Mouse (Mus musculus): ENCODE measurements around the gene Thbs3. TPM values are rescaled to one million over a fixed set of nuclear protein-coding genes. Genes with fewer than 3 reads are reported as not detected.
A peak's percentile ranks its signal among the peaks of the same experiment; 100 is the strongest.

Thbs3 gene
- polyA plus RNA-seq (2016; fragmentation: Nextera tagmentation; extraction: Ambion mirVana) = 42.6 and 46.2 TPM in 2 replicates

DNA sequence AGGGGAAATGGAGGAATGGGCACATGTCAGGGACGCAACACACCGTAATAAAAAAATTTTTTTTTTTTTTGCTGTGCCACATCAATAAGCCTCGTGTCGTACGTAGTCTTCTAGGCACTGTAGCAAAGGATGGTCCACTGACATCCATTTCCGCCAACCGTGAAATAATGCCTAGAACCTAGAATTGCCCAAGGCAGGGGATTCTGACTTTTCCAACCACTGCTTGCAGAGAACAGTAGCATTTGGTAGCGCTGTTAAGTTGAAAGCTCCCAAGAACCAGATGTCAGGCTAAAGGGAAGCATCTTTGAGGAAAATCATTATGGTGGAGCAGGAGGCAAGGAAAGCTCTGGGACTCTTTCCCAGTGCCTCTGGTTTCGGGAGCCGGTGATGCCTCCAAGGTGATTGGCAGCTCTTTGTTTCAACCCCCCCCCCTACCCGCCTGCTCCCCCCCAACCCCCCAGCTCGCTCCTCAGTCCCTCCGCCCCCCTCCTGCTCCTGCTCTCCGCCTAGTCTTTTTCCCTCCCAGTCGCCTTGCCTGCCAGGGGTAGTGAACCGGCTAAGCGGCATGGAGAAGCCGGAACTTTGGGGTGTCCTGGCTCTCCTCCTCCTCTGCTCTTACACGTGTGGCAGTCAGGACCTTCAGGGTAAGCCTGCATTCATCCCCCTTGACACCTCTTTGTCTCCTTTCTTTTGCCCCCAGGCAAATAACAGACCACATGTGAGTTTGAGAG lies at the start of gene Thbs3:
Gene Thbs3, plus strand, starts transcription at position 500 of the 731 bp plus-strand sequence.
- under 1% methylated on average over 19 of the region's 19 CpGs for WGBS

DNA sequence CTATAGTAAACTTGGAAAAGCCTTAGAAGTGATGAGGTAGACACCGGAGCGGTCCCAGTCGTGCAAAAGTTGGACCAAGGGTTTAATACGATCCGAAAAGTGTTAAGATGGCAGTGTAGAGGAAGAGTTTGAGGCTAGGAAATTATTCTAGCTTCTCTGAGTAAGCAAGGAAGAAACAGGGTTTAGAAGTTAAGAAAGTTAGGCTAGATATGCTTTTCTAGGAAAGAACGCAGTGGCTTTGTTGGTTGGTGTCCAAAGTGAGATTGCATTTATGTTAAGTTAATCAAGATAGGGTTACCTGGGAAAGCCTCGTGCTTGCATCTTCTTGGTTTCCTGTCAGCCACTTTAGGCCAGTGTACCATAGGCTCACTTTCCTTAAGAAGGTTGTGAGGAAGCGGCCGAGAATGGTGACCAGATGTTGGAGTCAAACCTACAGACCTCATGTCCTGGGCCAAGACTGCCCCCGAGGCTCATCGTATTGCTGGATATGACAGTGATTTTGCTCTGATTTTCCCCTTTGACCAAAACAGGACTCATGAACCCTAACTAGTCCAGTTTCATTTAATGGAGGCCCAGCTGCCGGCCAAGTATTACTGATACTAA lies 49.6 kb upstream of the Thbs3 start:
- Histone ChIP-seq H3K27me3 (no peaks in the 10 kb centered on the region), H3K27ac (peak overlapping the region; percentile 98), H3K9me3 (no peaks in the 10 kb centered on the region), H3K9ac (peak overlapping the region; percentile 98), H3K4me1 (peaks cover 12% of the 10 kb centered on the region), H3K36me3 (peaks cover 36% of the 10 kb centered on the region), H3K4me3 (peak overlapping the region; percentile 89), H3K4me2 (replicated peaks) (peak overlapping the region; percentile 76)
- WGBS = 14% methylated on average over 12 of the region's 12 CpGs
- no peak for ATAC-seq (ENCODE audit: insufficient number of reproducible peaks, insufficient read depth, low FRiP score, low TSS enrichment)

More for the DNA sequence above, at the start of gene Thbs3:
- H3K9me3 ChIP-seq = no peaks in the 10 kb centered on the region
- no peaks in the 10 kb centered on the region for H3K27me3 ChIP-seq
- peaks cover 19% of the 10 kb centered on the region for H3K4me1 ChIP-seq
- H3K9ac ChIP-seq = peak within 1 kb of the TSS; percentile 69
- H3K4me2 ChIP-seq (replicated peaks) = peak within 1 kb of the TSS; percentile 70
- H3K4me3 ChIP-seq = peak within 1 kb of the TSS; percentile 82
- peak within 1 kb of the TSS; percentile 97 for H3K27ac ChIP-seq
- peaks cover 12% of the 10 kb centered on the region for H3K36me3 ChIP-seq
- no peak for ATAC-seq (ENCODE audit: insufficient number of reproducible peaks, insufficient read depth, low FRiP score, low TSS enrichment)

DNA sequence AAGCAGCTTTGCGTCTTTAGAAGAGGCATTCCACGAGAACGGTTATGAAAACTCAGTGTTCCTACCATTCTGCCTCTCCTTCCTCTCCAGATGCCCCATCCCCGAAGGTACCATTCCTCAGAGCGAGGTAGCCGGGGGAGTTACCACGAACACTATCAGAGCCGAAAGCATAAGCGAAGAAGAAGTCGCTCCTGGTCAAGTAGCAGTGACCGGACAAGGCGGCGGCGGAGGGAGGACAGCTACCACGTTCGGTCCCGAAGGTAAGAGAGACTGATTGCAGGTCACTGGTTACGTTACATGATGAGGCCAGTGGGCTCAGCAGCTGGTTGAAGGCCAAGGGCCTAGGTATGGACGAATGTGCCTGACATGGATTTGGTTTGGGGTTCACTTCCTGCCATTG lies 48.0 kb upstream of the Thbs3 start:
- Histone ChIP-seq H3K27ac (no peak overlapping the region), H3K27me3 (no peaks in the 10 kb centered on the region), H3K4me1 (peaks cover 11% of the 10 kb centered on the region), H3K4me2 (replicated peaks) (no peak overlapping the region), H3K4me3 (no peak overlapping the region), H3K36me3 (peaks cover 50% of the 10 kb centered on the region), H3K9me3 (no peaks in the 10 kb centered on the region), H3K9ac (no peak overlapping the region)
- ATAC-seq (ENCODE audit: insufficient number of reproducible peaks, insufficient read depth, low FRiP score, low TSS enrichment) = no peak
- 92% methylated on average over 19 of the region's 19 CpGs for WGBS

DNA sequence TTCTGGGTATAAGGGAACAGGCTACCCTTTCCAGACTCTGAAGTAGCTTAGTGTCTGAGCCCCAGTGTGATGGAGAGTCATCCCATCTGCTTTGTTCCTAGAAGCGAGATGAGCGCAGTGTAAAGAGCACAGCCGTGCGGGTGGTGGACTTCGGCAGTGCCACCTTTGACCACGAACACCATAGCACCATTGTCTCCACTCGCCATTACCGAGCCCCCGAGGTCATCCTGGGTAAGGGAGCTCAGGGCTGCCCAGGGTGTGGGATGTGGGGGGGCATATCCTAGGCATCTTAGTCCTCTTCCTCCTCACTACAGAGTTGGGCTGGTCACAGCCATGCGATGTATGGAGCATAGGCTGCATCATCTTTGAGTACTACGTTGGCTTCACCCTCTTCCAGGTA lies 40.1 kb upstream of the Thbs3 start:
- H3K9ac ChIP-seq = no peak overlapping the region
- H3K27me3 ChIP-seq = no peaks in the 10 kb centered on the region
- no peak overlapping the region for H3K27ac ChIP-seq
- no peaks in the 10 kb centered on the region for H3K9me3 ChIP-seq
- peaks cover 74% of the 10 kb centered on the region for H3K36me3 ChIP-seq
- H3K4me1 ChIP-seq = peaks cover 10% of the 10 kb centered on the region
- H3K4me2 ChIP-seq (replicated peaks) = no peak overlapping the region
- H3K4me3 ChIP-seq = no peak overlapping the region
- WGBS = 94% methylated on average over 11 of the region's 11 CpGs
- no peak for ATAC-seq (ENCODE audit: insufficient number of reproducible peaks, insufficient read depth, low FRiP score, low TSS enrichment)

DNA sequence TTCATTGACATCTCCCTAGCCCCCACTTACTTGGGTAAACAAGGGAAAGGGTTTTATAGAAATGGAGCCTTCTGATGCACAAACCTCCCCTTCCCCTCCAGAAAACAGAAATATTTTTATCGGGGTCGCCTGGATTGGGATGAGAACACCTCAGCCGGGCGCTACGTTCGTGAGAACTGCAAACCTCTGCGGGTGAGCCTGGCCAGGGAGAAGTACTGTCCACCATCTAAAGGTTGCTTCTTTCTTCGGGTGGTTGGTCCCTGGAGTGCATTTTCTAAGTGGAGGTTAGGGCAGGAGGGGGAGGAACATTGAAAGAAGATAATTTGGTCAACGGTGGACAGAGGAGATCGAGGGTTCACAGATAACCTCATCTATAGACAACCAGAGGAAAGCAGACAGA lies 39.4 kb upstream of the Thbs3 start:
- no peak for ATAC-seq (ENCODE audit: insufficient number of reproducible peaks, insufficient read depth, low FRiP score, low TSS enrichment)

DNA sequence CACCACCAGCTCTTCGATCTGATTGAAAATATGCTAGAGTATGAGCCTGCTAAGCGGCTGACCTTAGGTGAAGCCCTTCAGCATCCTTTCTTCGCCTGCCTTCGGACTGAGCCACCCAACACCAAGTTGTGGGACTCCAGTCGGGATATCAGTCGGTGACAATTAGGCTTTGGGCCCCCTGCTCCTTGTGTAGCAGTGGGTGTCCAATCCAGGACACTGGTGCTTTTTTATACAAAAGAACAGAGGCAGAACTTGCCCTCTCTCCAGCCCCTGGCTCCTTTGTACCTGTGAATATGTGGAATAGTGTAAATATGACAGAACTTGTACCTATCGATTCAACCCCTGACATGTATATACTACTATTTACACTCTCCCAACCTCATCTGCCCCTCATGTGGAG lies 38.6 kb upstream of the Thbs3 start:
- H3K9me3 ChIP-seq = no peaks in the 10 kb centered on the region
- H3K36me3 ChIP-seq = peaks cover 74% of the 10 kb centered on the region
- H3K27me3 ChIP-seq = no peaks in the 10 kb centered on the region
- no peak overlapping the region for H3K4me2 ChIP-seq (replicated peaks)
- no peak overlapping the region for H3K4me3 ChIP-seq
- no peak overlapping the region for H3K27ac ChIP-seq
- no peak for ATAC-seq (ENCODE audit: insufficient number of reproducible peaks, insufficient read depth, low FRiP score, low TSS enrichment)
- H3K4me1 ChIP-seq = peaks cover 10% of the 10 kb centered on the region
- 88% methylated on average over 7 of the region's 7 CpGs for WGBS
- no peak overlapping the region for H3K9ac ChIP-seq

More for the DNA sequence above, 39.4 kb upstream of the Thbs3 start:
- Histone ChIP-seq H3K4me3 (no peak overlapping the region), H3K36me3 (peaks cover 73% of the 10 kb centered on the region), H3K27me3 (no peaks in the 10 kb centered on the region), H3K9ac (no peak overlapping the region), H3K27ac (no peak overlapping the region), H3K4me1 (peaks cover 10% of the 10 kb centered on the region), H3K4me2 (replicated peaks) (no peak overlapping the region), H3K9me3 (no peaks in the 10 kb centered on the region)
- 92% methylated on average over 10 of the region's 10 CpGs for WGBS

DNA sequence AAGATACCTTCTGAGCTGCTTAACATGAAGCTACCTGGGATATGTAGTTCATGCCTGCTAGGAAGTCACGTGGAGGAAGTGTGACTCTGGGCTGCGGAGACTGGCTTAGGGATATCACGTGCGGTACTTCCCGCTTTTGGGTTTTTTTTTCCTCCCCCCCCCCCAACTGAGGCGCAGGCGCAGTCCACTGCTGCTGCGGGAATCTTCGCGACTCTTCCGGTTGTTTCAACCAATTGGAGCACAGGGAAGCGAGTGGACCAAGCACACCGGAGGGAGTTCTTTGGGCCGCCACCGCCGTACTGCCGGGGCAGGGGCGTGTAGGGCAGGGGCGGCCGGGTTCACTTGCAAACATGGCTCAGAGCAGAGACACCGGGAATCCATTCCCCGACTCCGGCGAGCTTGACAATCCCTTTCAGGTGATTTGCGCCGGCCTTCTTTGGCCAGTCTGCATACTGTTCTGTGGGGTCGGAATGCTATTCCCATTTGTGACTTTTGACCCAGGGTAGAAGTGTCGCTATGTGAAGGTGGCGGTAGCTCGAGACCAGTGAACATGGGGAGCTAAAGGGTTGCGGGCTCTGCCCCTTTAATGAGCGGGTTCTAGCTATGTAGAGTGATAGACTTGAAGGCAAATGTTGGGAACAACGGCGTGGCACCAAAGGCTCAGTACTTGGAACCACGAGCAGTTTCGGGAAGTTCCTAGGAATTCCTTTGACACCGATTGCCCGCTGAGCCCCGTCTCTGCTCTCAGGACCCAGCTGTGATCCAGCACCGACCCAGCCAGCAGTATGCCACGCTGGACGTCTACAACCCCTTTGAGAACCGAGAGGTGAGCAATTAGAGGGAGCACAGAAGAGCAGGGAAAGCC lies 37.5 kb upstream of the Thbs3 start, which contains the start of gene Scamp3:
Gene Scamp3, plus strand, starts transcription at position 232 of the 865 bp plus-strand sequence.
- Histone ChIP-seq H3K27ac (peak within 1 kb of the TSS; percentile 84), H3K4me3 (peak within 1 kb of the TSS; percentile 75), H3K9me3 (no peaks in the 10 kb centered on the region), H3K27me3 (no peaks in the 10 kb centered on the region), H3K36me3 (peaks cover 74% of the 10 kb centered on the region), H3K9ac (peak within 1 kb of the TSS; percentile 83), H3K4me1 (peaks cover 10% of the 10 kb centered on the region), H3K4me2 (replicated peaks) (peak within 1 kb of the TSS; percentile 87)
- ATAC-seq (ENCODE audit: insufficient number of reproducible peaks, insufficient read depth, low FRiP score, low TSS enrichment) = peak; percentile 94
- under 1% methylated on average over 43 of the region's 43 CpGs for WGBS

DNA sequence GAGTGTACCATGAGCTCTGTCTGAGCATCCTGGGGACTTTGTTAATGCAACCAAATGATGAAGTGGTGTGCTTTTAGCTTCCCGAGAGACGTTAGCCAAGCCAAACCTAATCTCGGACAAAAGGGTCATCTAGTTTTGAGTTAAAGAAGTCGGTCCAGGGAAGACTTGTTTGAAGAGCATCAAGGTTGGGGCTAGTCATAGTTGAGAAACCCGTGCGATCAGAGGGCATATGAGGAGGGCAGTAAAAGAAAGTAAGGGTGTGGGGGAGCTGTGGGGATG lies 36.9 kb upstream of the Thbs3 start:
- Histone ChIP-seq H3K4me1 (peaks cover 10% of the 10 kb centered on the region), H3K4me2 (replicated peaks) (peak overlapping the region; percentile 87), H3K27ac (peak overlapping the region; percentile 84), H3K36me3 (peaks cover 69% of the 10 kb centered on the region), H3K9ac (peak overlapping the region; percentile 83), H3K4me3 (peak overlapping the region; percentile 75), H3K9me3 (no peaks in the 10 kb centered on the region), H3K27me3 (no peaks in the 10 kb centered on the region)
- WGBS = 8% methylated on average over 6 of the region's 6 CpGs
- no peak for ATAC-seq (ENCODE audit: insufficient number of reproducible peaks, insufficient read depth, low FRiP score, low TSS enrichment)

DNA sequence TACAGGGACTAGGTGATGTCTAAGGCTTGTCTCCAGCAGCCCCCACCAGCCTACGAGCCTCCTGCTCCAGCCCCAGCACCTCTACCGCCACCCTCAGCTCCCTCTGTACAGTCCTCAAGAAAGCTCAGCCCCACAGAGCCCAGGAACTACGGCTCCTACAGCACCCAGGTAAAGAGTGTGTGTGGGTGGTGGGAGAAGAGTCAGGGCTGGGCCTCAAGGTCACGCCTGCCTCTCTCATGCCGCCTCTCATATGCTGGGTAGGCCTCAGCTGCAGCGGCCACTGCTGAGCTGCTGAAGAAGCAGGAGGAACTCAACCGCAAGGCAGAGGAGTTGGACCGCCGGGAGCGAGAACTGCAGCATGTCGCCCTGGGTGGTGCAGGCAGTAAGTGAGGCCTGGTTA lies 35.9 kb upstream of the Thbs3 start:
- H3K4me2 ChIP-seq (replicated peaks) = no peak overlapping the region; the same call in 1 of the 2 replicates
- H3K27ac ChIP-seq = no peak overlapping the region
- no peak overlapping the region for H3K9ac ChIP-seq
- H3K4me1 ChIP-seq = peaks cover 17% of the 10 kb centered on the region
- H3K9me3 ChIP-seq = no peaks in the 10 kb centered on the region
- no peaks in the 10 kb centered on the region for H3K27me3 ChIP-seq
- peaks cover 59% of the 10 kb centered on the region for H3K36me3 ChIP-seq
- 91% methylated on average over 11 of the region's 11 CpGs for WGBS
- ATAC-seq (ENCODE audit: insufficient number of reproducible peaks, insufficient read depth, low FRiP score, low TSS enrichment) = no peak
- H3K4me3 ChIP-seq = no peak overlapping the region

DNA sequence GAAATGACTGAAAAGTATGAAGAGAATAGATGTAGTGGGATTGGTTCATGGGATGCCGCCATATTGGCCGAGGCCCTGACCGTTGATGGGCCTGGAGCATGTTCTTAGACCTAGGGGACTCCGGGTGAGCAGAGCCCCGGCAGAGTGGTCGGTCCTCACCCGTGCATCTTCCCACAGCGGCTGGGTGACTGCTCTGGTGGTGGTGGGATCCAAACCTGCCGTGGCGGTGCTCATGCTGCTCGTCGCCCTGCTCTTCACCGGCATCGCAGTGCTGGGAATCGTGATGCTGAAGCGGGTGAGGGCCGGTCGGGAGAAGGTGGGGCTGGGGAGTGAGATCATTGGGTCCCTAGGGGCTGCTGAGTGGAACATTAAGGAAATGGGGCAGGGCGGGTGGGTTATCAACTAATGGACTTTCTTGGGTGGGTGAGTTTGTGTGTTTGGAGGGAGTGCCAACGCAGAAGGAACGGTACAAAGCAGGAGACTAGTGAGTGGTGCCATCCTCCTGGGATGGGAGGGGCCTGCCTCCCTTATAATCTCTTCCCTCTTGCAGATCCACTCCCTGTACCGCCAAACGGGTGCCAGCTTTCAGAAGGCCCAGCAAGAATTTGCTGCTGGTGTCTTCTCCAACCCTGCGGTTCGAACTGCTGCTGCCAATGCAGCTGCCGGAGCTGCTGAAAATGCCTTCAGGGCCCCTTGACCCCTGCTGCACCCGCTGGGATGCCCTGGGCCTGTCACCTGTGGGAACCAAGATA lies 33.1 kb upstream of the Thbs3 start:
- Histone ChIP-seq H3K27ac (no peak overlapping the region), H3K27me3 (peaks cover 4% of the 10 kb centered on the region; the same call in 1 of the 2 replicates), H3K36me3 (peaks cover 38% of the 10 kb centered on the region), H3K4me1 (peaks cover 33% of the 10 kb centered on the region), H3K9ac (no peak overlapping the region), H3K9me3 (no peaks in the 10 kb centered on the region), H3K4me2 (replicated peaks) (no peak overlapping the region), H3K4me3 (no peak overlapping the region)
- no peak for ATAC-seq (ENCODE audit: insufficient number of reproducible peaks, insufficient read depth, low FRiP score, low TSS enrichment)
- WGBS = 94% methylated on average over 27 of the region's 27 CpGs

DNA sequence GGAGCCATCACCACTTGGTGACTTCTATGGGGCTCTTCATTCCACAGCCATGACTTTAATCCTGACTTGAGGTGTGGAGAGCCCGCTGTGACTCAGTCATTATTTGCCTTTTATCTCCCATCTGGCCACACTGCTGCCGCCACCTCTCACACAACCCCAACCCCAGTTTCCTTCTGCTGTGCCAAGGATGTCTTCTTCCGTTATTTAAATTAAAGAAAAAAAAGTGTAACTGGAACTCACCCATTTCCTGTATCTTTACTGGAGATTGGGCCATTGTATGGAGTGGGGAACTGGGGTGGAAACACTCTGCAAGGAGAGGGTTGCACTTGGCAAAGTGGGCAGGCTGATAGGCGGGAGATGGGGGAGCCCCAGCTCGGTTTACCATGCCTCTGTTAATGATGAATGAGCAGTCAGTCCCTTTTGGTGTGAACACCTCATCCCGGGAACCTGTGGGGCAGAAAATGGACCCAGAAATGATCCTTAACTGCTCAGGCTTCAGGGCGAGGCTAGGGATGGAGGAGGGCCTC lies 32.4 kb upstream of the Thbs3 start:
- peaks cover 35% of the 10 kb centered on the region for H3K4me1 ChIP-seq
- peak overlapping the region; percentile 94; the same call in 1 of the 2 replicates for H3K4me2 ChIP-seq (replicated peaks)
- no peaks in the 10 kb centered on the region for H3K9me3 ChIP-seq
- ATAC-seq (ENCODE audit: insufficient number of reproducible peaks, insufficient read depth, low FRiP score, low TSS enrichment) = peak; percentile 8; the same call in 1 of the 2 replicates
- H3K9ac ChIP-seq = no peak overlapping the region
- peaks cover 43% of the 10 kb centered on the region for H3K36me3 ChIP-seq
- no peak overlapping the region for H3K27ac ChIP-seq
- peak overlapping the region; percentile 63; the same call in 1 of the 2 replicates for H3K4me3 ChIP-seq
- WGBS = 52% methylated on average over 7 of the region's 7 CpGs
- H3K27me3 ChIP-seq = peaks cover 4% of the 10 kb centered on the region; the same call in 1 of the 2 replicates
